Mouse (Mus musculus) hindbrain, embryonic 14.5 days (tissue): ENCODE results near the gene Tmprss4. TPM values are rescaled to one million over a fixed set of nuclear protein-coding genes. Genes with fewer than 3 reads are reported as not detected.

Source experiments
- ATAC-seq: fragments of 200-750 bp; cut with Nextera tagmentation; 2 replicates; pipeline ENCODE4 v1.8.0; 2017; ENCODE audit warnings: moderate number of reproducible peaks, mild to moderate bottlenecking, moderate TSS enrichment, moderate library complexity; ENCODE audit not compliant: low FRiP score
- DNase-seq: peaks from one replicate; pipeline ENCODE4 v3.0.0-alpha.2; 2015; ENCODE audit warnings: low spot score
- H3K27ac ChIP-seq: fragments of 300-500 bp; sonication (generic); 2 replicates; pipeline ENCODE4 v1.5.1; 2014; ENCODE audit warnings: mild to moderate bottlenecking, moderate library complexity
- H3K27me3 ChIP-seq: fragments of 300-500 bp; sonication (generic); 2 replicates; pipeline ENCODE4 v1.6.1; 2014; ENCODE audit warnings: mild to moderate bottlenecking, low read length, mixed read lengths; ENCODE audit not compliant: control insufficient read depth, insufficient read depth
- H3K36me3 ChIP-seq: fragments of 300-500 bp; sonication (generic); replicated peaks from 2 replicates; pipeline ENCODE4 v1.6.1; 2014; ENCODE audit not compliant: control insufficient read depth, insufficient read depth
- H3K4me1 ChIP-seq: fragments of 300-500 bp; sonication (generic); replicated peaks from 2 replicates; pipeline ENCODE4 v1.6.1; 2014; ENCODE audit warnings: antibody characterized with exemption, low read length, mixed read lengths; ENCODE audit not compliant: control insufficient read depth, insufficient read depth
- H3K4me2 ChIP-seq: fragments of 300-500 bp; sonication (generic); replicated peaks from 2 replicates; pipeline ENCODE4 v1.6.1; 2014; ENCODE audit warnings: mild to moderate bottlenecking, moderate library complexity
- H3K4me3 ChIP-seq: fragments of 300-500 bp; sonication (generic); replicated peaks from 2 replicates; pipeline ENCODE4 v1.5.1; 2014; ENCODE audit warnings: mild to moderate bottlenecking, low read length
- H3K9ac ChIP-seq: fragments of 300-500 bp; sonication (generic); 2 replicates; pipeline ENCODE4 v1.6.1; 2014
- H3K9me3 ChIP-seq: fragments of 300-500 bp; sonication (generic); 2 replicates; pipeline ENCODE4 v1.6.1; 2016; ENCODE audit warnings: low read length; ENCODE audit not compliant: control insufficient read depth
- WGBS: fragments of 180-500 bp; shearing (Covaris S2); extraction: QIAGEN DNeasy Blood & Tissue Kit; methylation state at CpG from one replicate; pipeline ENCODE4 v1.1.7; 2014; 5-methylcytosine and 5-hydroxymethylcytosine counted together
- polyA plus RNA-seq: library from polyadenylated mRNA; unstranded; fragments of >200 nt; fragmentation: Nextera tagmentation; extraction: Ambion mirVana; gene quantifications from 2 replicates; pipeline ENCODE4 v1.2.1, GENCODE M21; 2014

Tmprss4 gene
- polyA plus RNA-seq, 1 experiment from 2014 or later: not detected

DNA sequence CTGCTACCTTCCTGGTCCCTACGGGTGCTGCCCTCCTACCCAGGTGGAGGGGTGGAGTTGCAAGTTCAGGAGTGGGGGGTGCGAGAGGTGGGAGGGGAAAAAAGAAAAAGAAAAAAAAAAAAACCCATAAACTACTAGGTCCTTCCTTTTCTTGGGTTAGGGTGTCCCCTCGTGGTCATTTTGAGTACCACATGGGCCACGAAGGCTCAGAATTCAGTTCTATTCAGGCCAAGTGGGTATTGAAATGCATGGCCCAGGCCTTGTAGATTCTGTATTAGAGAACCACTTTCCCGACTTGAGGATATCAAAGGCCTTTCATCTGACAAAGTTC is 57.7 kb downstream of the Tmprss4 start:
- Histone ChIP-seq H3K9ac (peak overlapping the region; percentile 44), H3K27me3 (peaks cover 53% of the 10 kb centered on the region), H3K4me1 (peaks cover 7% of the 10 kb centered on the region; the same call in 1 of the 2 replicates), H3K9me3 (no peaks in the 10 kb centered on the region), H3K4me3 (peak overlapping the region; percentile 27), H3K4me2 (peak overlapping the region; percentile 63), H3K27ac (no peak overlapping the region), H3K36me3 (no peaks in the 10 kb centered on the region)
- DNase-seq: peak; percentile 87
- ATAC-seq: no peak
- whole genome bisulfite sequencing: under 1% methylated on average over 5 of the region's 5 CpGs

DNA sequence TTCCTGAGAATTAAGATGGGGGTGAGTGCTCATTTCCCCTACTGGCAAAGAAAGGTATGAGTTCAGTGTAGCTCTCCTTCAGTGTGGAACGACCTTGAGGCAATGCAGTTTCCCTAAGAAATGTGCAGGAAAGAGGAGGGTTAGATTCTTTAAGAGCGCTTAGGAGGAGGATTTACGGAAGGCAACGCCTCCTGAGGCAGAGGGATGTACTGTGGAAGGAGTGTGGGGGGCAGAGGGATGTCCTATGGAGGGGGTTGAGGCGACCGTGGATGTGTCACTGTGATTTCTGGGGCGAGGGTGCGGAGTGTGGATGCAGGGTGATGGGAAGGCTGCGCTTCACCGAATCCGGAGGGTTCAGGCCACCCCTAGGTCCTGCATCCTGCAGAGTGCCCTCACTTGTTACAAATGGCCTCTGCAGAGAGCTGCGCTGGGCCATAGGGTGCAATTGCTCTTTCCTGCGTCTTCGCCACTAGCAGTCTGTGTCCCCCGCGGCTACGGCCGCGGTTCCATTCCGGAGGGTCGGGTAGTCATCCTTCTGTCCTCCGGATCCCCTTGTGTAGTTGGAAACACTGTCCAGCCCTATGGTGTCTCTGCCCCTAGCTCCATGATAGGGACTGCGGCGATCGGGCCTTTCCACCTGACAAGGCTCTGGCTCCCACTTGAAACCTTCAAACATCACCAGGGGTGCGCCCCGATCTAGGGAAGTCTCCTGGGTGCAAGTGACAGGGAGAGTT is 58.2 kb downstream of the Tmprss4 start:
- ATAC-seq: peak; percentile 40; the same call in 1 of the 2 replicates
- H3K27me3 ChIP-seq: peaks cover 58% of the 10 kb centered on the region
- no peaks in the 10 kb centered on the region for H3K36me3 ChIP-seq
- H3K4me3 ChIP-seq: peak overlapping the region; percentile 27
- no peak overlapping the region for H3K27ac ChIP-seq
- WGBS: 3% methylated on average over 27 of the region's 27 CpGs
- H3K9me3 ChIP-seq: no peaks in the 10 kb centered on the region
- peaks cover 7% of the 10 kb centered on the region; the same call in 1 of the 2 replicates for H3K4me1 ChIP-seq
- no peak for DNase-seq
- peak overlapping the region; percentile 44 for H3K9ac ChIP-seq
- peak overlapping the region; percentile 63 for H3K4me2 ChIP-seq

GRCm38 (mm10) chr9:45142686-45143085 is 61.2 kb downstream of the Tmprss4 start:
- peaks cover 87% of the 10 kb centered on the region for H3K27me3 ChIP-seq
- H3K4me2 ChIP-seq: no peak overlapping the region
- H3K36me3 ChIP-seq: no peaks in the 10 kb centered on the region
- no peaks in the 10 kb centered on the region for H3K9me3 ChIP-seq
- H3K4me3 ChIP-seq: no peak overlapping the region
- WGBS: 69% methylated on average over 3 of the region's 3 CpGs
- no peak for ATAC-seq
- no peak for DNase-seq
- H3K4me1 ChIP-seq: peaks cover 7% of the 10 kb centered on the region; the same call in 1 of the 2 replicates
- no peak overlapping the region for H3K9ac ChIP-seq
- no peak overlapping the region for H3K27ac ChIP-seq

GRCm38 (mm10) chr9:45140945-45141344 is 62.9 kb downstream of the Tmprss4 start:
- H3K4me3 ChIP-seq: no peak overlapping the region
- WGBS: 60% methylated on average over 7 of the region's 7 CpGs
- peaks cover 90% of the 10 kb centered on the region for H3K27me3 ChIP-seq
- no peaks in the 10 kb centered on the region for H3K36me3 ChIP-seq
- H3K4me1 ChIP-seq: peaks cover 5% of the 10 kb centered on the region; the same call in 1 of the 2 replicates
- H3K9me3 ChIP-seq: no peaks in the 10 kb centered on the region
- ATAC-seq (no peak), DNase-seq (no peak)
- no peak overlapping the region for H3K4me2 ChIP-seq
- H3K27ac ChIP-seq: no peak overlapping the region
- no peak overlapping the region for H3K9ac ChIP-seq

- Histone ChIP-seq H3K27me3 (peaks cover 86% of the 10 kb centered on the region), H3K4me1 (no peaks in the 10 kb centered on the region; the same call in 1 of the 2 replicates)
These were observed 64.8 kb downstream of the Tmprss4 start for GRCm38 (mm10) chr9:45139082-45139481.

GRCm38 (mm10) chr9:45138191-45139032 is 65.5 kb downstream of the Tmprss4 start, which contains the start of gene Scn4b:
Gene Scn4b (plus strand): TSS chr9:45138395.
- Histone ChIP-seq H3K36me3 (no peaks in the 10 kb centered on the region), H3K4me2 (peak within 1 kb of the TSS; percentile 89), H3K9ac (peak within 1 kb of the TSS; percentile 56), H3K27ac (no peak within 1 kb of the TSS), H3K9me3 (no peaks in the 10 kb centered on the region), H3K27me3 (peaks cover 80% of the 10 kb centered on the region), H3K4me3 (peak within 1 kb of the TSS; percentile 39), H3K4me1 (no peaks in the 10 kb centered on the region; the same call in 1 of the 2 replicates)
- ATAC-seq (no peak), DNase-seq (peak; percentile 58)
- under 1% methylated on average over 71 of the region's 76 CpGs for WGBS

More at GRCm38 (mm10) chr9:45139082-45139481, 64.8 kb downstream of the Tmprss4 start:
- Histone ChIP-seq H3K27ac (no peak overlapping the region), H3K4me2 (peak overlapping the region; percentile 89), H3K36me3 (no peaks in the 10 kb centered on the region), H3K4me3 (peak overlapping the region; percentile 39), H3K9me3 (no peaks in the 10 kb centered on the region), H3K9ac (peak overlapping the region; percentile 56; the same call in 1 of the 2 replicates)
- DNase-seq (no peak), ATAC-seq (no peak)
- WGBS: 3% methylated on average over 7 of the region's 7 CpGs

- H3K9me3 ChIP-seq: no peaks in the 10 kb centered on the region
- no peak overlapping the region for H3K4me2 ChIP-seq
- no peak overlapping the region for H3K9ac ChIP-seq
- WGBS: 15% methylated on average over 7 of the region's 7 CpGs
- ATAC-seq (no peak), DNase-seq (no peak)
- no peak overlapping the region for H3K27ac ChIP-seq
- peaks cover 70% of the 10 kb centered on the region for H3K27me3 ChIP-seq
- H3K36me3 ChIP-seq: no peaks in the 10 kb centered on the region
- H3K4me1 ChIP-seq: no peaks in the 10 kb centered on the region; the same call in 1 of the 2 replicates
- H3K4me3 ChIP-seq: no peak overlapping the region
These were observed 67.3 kb downstream of the Tmprss4 start for GRCm38 (mm10) chr9:45136442-45137169.

GRCm38 (mm10) chr9:45133484-45134310 is 70.2 kb downstream of the Tmprss4 start:
- DNase-seq (peak; percentile 45), ATAC-seq (no peak)
- Histone ChIP-seq H3K27ac (no peak overlapping the region), H3K9me3 (no peaks in the 10 kb centered on the region), H3K27me3 (peaks cover 42% of the 10 kb centered on the region), H3K9ac (no peak overlapping the region), H3K4me3 (no peak overlapping the region), H3K4me1 (no peaks in the 10 kb centered on the region; the same call in 1 of the 2 replicates), H3K36me3 (no peaks in the 10 kb centered on the region), H3K4me2 (no peak overlapping the region)
- whole genome bisulfite sequencing: 25% methylated on average over 5 of the region's 5 CpGs
